Mouse (Mus musculus): ENCODE results near the gene Lrp2. TPM values are rescaled to one million over a fixed set of nuclear protein-coding genes. Genes with fewer than 3 reads are reported as not detected.

The Lrp2 gene
- total RNA-seq (2022) = under 1 TPM; 0.15 to 0.42 (median 0.24) TPM

- no peak for DNase-seq
Observed at GRCm38 (mm10) chr2:69585886-69586398, at the start of gene Lrp2. Gene Lrp2 (minus strand): TSS chr2:69586065.

- no peak for DNase-seq
Observed at GRCm38 (mm10) chr2:69635064-69635701, 49.3 kb upstream of the Lrp2 start.

DNA sequence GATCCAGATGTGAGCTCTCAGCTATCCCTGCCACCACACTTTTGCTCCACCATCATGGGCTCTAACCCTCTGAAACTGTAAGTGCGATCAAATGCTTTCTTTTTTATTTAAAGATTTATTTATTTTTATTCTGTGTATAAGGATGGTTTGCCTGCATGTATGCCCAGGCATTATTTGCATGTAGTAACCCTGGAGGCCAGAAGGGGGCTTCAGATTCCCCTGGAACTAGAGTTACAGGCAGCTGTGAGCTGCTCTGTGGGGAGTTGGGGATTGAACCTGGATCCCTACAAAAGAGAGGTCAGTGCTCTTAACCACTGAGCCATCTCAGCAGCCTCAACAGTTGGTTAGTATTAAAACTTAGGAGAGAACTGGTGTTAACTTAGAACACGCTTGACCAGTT lies 45.6 kb upstream of the Lrp2 start:
- DNase-seq = no peak

DNA sequence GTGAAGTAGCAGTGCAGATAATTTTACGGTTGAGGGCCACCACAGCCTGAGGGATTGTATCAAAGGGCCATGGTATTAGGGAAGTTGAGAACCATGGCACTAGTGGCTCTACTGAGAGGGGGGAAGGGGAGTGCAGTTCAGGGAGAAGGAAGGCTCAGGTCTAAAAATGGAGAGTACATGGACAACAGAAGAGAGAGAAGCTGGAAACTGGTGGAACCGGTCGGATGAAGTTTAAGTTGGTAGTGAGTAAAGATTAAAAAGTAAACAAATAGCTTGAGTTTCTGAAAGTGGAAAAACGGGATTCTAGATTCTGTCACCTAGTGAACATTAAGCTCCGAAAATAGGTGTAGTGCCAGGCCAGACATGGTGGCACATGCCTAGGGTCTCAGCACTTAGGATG lies 44.9 kb upstream of the Lrp2 start:
- DNase-seq = no peak

- DNase-seq = no peak
Observed at GRCm38 (mm10) chr2:69629914-69630313, 44.0 kb upstream of the Lrp2 start.

DNA sequence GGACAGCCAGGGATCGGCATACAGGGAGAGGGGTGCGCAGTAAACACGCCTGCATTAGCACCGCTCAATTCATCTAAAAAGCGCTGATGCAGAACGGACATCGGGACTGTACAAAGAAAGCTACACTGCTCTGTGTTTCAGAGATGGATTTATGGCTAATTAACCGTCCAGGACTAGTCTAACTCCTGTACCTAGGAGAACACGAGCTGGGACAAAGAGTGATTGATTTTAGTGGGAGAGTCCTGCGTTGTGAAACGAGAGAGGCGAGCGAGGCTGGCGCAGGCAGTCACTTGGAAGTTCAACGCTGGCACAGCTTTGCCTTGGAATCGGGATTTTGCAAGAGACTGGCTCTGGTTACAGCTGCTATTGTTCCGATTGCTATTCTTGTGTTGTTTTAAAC lies 43.4 kb upstream of the Lrp2 start:
- DNase-seq = no peak

DNA sequence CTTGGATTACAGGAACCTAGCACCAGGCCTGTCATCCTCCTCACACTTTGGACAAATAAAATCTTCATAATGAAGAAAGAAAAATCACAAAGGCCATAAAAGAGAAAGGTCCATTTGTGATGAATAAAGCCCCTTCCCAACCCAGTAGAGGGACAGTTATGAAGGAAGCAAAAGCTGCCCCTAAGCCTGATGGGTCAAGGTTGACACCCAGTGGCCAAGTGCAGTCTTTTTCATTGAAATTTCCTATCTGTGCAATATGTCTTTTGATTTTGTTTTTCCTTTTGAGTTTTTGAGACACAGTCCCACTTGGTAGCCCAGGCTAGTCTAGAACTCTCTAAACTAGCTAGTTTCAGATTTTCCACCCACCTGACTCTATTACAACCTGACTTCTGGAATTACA lies 33.4 kb upstream of the Lrp2 start:
- no peak for DNase-seq

DNA sequence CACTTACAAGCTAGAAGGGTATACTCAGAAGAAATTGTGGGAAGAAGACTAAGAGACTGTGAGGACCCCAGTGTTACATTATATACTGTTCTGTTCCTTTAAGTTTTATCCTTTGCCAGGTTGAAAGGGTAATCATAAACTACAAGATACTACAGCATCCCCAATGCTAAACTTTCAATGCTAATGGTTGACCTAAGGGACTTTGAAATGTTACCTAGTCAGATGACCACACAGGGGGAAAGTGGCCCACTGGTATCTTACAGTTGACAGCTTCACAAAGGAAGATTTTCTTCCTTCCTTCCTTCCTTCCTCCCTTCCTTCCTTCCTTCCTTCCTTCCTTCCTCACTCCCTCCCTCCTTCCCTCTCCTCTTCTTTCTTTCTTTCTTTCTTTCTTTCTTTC lies 32.5 kb upstream of the Lrp2 start:
- no peak for DNase-seq

DNA sequence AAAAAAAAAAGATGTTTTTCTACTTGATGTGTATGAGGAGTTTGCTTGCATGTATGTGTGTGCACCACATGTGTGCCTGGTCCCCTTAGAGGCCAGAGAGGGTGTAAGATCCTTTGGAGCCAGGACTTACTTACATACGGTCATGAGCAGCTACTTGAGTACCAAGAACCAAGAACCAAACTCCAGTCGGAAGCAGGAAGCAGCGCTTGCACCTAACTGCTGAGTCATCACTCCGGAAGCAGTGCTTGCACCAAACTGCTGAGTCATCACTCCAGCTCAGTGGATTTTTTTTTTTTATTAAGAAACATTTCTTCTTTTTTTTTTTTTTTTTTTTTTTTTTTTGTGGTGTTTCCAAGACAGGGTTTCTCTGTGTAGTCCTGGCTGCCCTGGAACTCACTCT lies 27.4 kb upstream of the Lrp2 start:
- DNase-seq = no peak

GRCm38 (mm10) chr2:69612716-69613115 lies 26.9 kb upstream of the Lrp2 start:
- DNase-seq = no peak

DNA sequence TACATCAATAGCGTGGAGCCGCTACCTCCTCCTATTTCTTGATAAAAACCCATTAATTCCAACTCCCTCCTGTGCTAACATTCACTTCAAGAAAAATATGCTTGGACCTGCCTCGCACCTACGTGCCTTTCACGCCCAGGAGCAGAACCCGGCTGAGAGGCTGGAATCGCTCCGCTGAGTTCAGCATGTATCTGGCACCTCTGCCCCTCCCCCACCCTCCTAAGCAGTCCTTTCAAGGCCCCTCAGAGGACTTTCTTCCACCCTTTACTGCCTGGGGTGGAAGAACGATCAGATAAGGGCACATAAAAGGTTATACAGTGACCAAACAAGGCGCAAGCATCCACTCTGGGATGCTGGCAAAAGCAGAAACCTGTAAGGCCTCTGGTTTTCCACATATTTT lies 26.4 kb upstream of the Lrp2 start:
- no peak for DNase-seq

GRCm38 (mm10) chr2:69606621-69607020 lies 20.8 kb upstream of the Lrp2 start:
- DNase-seq = no peak

- DNase-seq = no peak
Observed at GRCm38 (mm10) chr2:69603726-69604393, 18.0 kb upstream of the Lrp2 start.

GRCm38 (mm10) chr2:69593168-69593567 lies 7.3 kb upstream of the Lrp2 start:
- no peak for DNase-seq

DNA sequence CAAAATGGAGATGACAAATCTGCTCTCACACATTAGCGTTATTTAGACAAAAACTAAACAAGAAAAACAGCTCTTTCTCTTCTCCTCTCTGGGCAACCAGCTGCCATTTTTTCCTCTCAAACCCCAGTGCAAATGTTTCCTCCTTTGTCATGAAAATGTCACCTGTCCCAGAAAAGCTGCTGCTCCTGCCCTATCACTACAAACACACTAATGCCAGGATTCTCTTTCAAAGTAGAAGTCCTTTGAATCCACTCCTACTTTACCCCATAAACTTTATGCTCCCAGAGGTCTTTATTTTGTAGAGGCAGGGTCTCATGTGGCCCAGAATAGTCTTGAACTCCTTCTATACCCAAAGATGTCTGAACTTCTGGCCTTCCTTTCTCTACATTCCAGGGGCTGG lies 6.7 kb upstream of the Lrp2 start:
- DNase-seq = no peak

GRCm38 (mm10) chr2:69591966-69592505 lies 6.2 kb upstream of the Lrp2 start:
- DNase-seq = no peak

DNA sequence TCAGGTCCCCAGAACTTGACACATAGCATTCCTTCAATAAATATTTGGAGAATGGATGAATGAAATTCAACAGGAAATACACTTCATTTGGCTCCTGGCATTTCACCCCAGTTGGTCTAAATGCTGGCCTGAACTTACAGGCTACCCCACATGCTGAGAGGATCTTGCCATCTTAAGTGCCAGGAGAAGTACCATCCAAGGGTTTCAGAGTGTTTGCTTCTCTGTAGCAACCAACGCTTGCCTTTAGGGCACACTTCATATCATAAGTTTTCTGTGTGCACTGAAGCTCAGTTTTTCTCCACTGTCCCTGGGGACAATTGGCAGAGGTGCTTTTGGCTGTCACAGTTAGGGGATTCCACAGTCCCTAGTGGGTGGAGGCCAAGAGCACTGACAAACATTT lies 4.7 kb upstream of the Lrp2 start:
- DNase-seq = no peak

- DNase-seq = no peak
Observed at GRCm38 (mm10) chr2:69587896-69588295, 2.0 kb upstream of the Lrp2 start.

- no peak for DNase-seq
Observed at GRCm38 (mm10) chr2:69586821-69587728, 1.2 kb upstream of the Lrp2 start.

GRCm38 (mm10) chr2:69585191-69585885 lies 527 bp downstream of the Lrp2 start:
- no peak for DNase-seq

- DNase-seq = no peak
Observed at GRCm38 (mm10) chr2:69584117-69584933, 1.5 kb downstream of the Lrp2 start.

Data from adrenal gland, adult 8-10 months (tissue).